Mouse (Mus musculus) midbrain, embryonic 14.5 days (tissue): ENCODE data around the gene Gal. TPM values are rescaled to one million over a fixed set of nuclear protein-coding genes. Genes with fewer than 3 reads are reported as not detected.

Experiments
- ATAC-seq: fragments of 200-750 bp; cut with Nextera tagmentation; 2 replicates; pipeline ENCODE4 v1.8.0; 2017; ENCODE audit warnings: moderate number of reproducible peaks, moderate library complexity; ENCODE audit not compliant: low FRiP score, low TSS enrichment
- DNase-seq: peaks from one replicate; pipeline ENCODE4 v3.0.0-alpha.2; 2015
- H3K27ac ChIP-seq: fragments of 300-500 bp; sonication (generic); replicated peaks from 2 replicates; pipeline ENCODE4 v1.5.1; 2014; ENCODE audit warnings: mild to moderate bottlenecking, low read depth, low read length, moderate library complexity
- H3K27me3 ChIP-seq: fragments of 300-500 bp; sonication (generic); 2 replicates; pipeline ENCODE4 v1.6.1; 2014; ENCODE audit warnings: low read length, control low read depth, mixed read lengths; ENCODE audit not compliant: control insufficient read depth, insufficient read depth
- H3K36me3 ChIP-seq: fragments of 300-500 bp; sonication (generic); 2 replicates; pipeline ENCODE4 v1.6.1; 2014; ENCODE audit warnings: low read length, control low read depth; ENCODE audit not compliant: control insufficient read depth, insufficient read depth
- H3K4me1 ChIP-seq: fragments of 300-500 bp; sonication (generic); 2 replicates; pipeline ENCODE4 v1.6.1; 2014; ENCODE audit warnings: mild to moderate bottlenecking, antibody characterized with exemption, low read length, control low read depth; ENCODE audit not compliant: control insufficient read depth, insufficient read depth
- H3K4me2 ChIP-seq: fragments of 300-500 bp; sonication (generic); 2 replicates; pipeline ENCODE4 v1.6.1; 2014; ENCODE audit warnings: mild to moderate bottlenecking, low read length, moderate library complexity
- H3K4me3 ChIP-seq: fragments of 300-500 bp; sonication (generic); replicated peaks from 2 replicates; pipeline ENCODE4 v1.5.1; 2014; ENCODE audit warnings: low read depth, low read length
- H3K9ac ChIP-seq: fragments of 300-500 bp; sonication (generic); replicated peaks from 2 replicates; pipeline ENCODE4 v1.6.1; 2014; ENCODE audit warnings: mild to moderate bottlenecking, low read length, moderate library complexity
- H3K9me3 ChIP-seq: fragments of 300-500 bp; sonication (generic); 2 replicates; pipeline ENCODE4 v1.6.1; 2016; ENCODE audit warnings: low read length, control low read depth, mixed read lengths; ENCODE audit not compliant: control insufficient read depth
- WGBS: fragments of 180-500 bp; shearing (Covaris S2); extraction: QIAGEN DNeasy Blood & Tissue Kit; methylation state at CpG from one replicate; pipeline ENCODE4 v1.1.7; 2014; 5-methylcytosine and 5-hydroxymethylcytosine counted together
- polyA plus RNA-seq: library from polyadenylated mRNA; unstranded; fragments of >200 nt; fragmentation: Nextera tagmentation; extraction: Ambion mirVana; gene quantifications from 2 replicates; pipeline ENCODE4 v1.2.1, GENCODE M21; 2014

Gal gene
- polyA plus RNA-seq, 1 experiment from 2014 or later: 4.6 TPM

GRCm38 (mm10) chr19:3441092-3441491 lies 26.7 kb upstream of the Gal start:
- Histone ChIP-seq H3K9ac (no peak overlapping the region), H3K4me2 (no peak overlapping the region), H3K4me1 (no peaks in the 10 kb centered on the region), H3K4me3 (no peak overlapping the region), H3K27me3 (no peaks in the 10 kb centered on the region), H3K36me3 (no peaks in the 10 kb centered on the region), H3K27ac (peak overlapping the region; percentile 49), H3K9me3 (no peaks in the 10 kb centered on the region)
- no peak for ATAC-seq
- peak; percentile 45 for DNase-seq
- 65% methylated on average over 10 of the region's 10 CpGs for WGBS

DNA sequence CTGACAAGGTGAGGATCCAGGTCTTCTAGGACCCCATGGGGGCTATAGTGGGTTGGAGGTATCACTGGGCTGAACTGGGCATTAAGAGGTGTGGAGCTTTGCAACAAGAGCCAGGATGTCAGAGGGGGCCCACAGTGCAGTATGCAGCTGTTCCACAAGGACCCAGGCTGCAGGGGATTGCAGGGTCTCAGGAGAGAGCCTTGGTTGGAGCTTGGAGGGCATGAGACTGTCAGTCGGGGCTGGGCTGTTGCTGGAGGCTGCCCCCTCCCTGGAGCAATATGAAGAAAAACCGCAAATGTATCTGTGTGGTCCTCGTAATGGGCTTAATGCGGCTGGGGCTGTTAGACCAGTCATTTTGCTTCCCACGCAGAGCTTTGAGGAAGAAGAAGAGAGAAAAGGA lies 26.3 kb upstream of the Gal start:
- no peak for DNase-seq
- Histone ChIP-seq H3K9ac (no peak overlapping the region), H3K4me2 (no peak overlapping the region), H3K4me3 (no peak overlapping the region), H3K36me3 (no peaks in the 10 kb centered on the region), H3K4me1 (no peaks in the 10 kb centered on the region), H3K27me3 (no peaks in the 10 kb centered on the region), H3K27ac (peak overlapping the region; percentile 49), H3K9me3 (no peaks in the 10 kb centered on the region)
- WGBS: 71% methylated on average over 5 of the region's 5 CpGs
- no peak for ATAC-seq

- Histone ChIP-seq H3K36me3 (no peaks in the 10 kb centered on the region), H3K9me3 (no peaks in the 10 kb centered on the region), H3K27ac (no peak overlapping the region), H3K9ac (0 out of 2 replicates have a peak overlapping the region, but pooled peaks have one; percentile 2), H3K4me3 (no peak overlapping the region), H3K4me1 (no peaks in the 10 kb centered on the region), H3K27me3 (no peaks in the 10 kb centered on the region), H3K4me2 (no peak overlapping the region)
- ATAC-seq: no peak
- no peak for DNase-seq
- WGBS: 70% methylated on average over 5 of the region's 5 CpGs
Observed at GRCm38 (mm10) chr19:3437980-3438379, 23.6 kb upstream of the Gal start.

DNA sequence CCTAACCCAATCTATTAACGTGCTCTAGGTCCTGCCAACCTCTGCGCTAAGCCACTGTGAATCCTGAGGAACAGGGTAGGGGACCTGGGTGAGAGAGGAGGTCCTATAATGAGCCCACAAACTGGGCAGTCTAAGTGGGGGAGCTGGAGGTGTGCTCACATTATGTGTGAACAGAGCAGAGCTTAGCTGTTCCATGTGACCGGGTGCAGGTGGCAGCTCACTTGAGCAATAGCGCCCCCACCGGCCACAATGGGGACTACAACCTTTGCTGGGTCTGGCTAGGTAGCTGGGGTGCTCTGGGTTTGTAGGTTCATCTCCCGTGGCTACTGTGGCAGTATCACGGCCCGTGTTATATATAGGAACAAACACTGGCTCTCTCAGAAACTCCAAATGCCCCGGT lies 22.5 kb upstream of the Gal start:
- WGBS: 66% methylated on average over 9 of the region's 9 CpGs
- no peaks in the 10 kb centered on the region for H3K36me3 ChIP-seq
- no peak for DNase-seq
- H3K4me1 ChIP-seq: no peaks in the 10 kb centered on the region
- no peak for ATAC-seq
- H3K27ac ChIP-seq: no peak overlapping the region
- no peaks in the 10 kb centered on the region for H3K9me3 ChIP-seq
- no peak overlapping the region for H3K4me2 ChIP-seq
- no peak overlapping the region for H3K9ac ChIP-seq
- no peaks in the 10 kb centered on the region for H3K27me3 ChIP-seq
- no peak overlapping the region for H3K4me3 ChIP-seq

DNA sequence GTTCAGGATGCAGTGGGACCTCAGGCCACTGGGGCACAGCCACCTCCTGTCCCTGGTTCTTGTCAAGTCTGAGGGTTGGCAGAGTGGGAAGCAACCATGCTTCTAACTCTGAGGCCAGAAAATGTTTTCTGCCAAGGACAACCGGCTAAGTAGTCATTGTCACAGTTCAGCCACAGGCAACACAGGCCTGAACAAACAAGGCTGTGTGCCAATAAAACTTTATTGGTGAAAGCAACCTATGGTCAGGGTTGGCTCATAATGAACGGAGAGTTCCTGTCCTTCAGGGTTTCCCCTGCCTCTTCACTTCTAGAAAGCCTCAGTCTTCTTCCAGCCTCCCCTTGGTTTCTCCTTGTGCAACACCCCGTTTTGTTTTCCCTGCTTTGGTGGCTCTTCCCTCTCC lies 21.5 kb upstream of the Gal start:
- no peak overlapping the region for H3K4me3 ChIP-seq
- no peak overlapping the region for H3K27ac ChIP-seq
- 84% methylated on average over 3 of the region's 3 CpGs for WGBS
- DNase-seq (no peak), ATAC-seq (no peak)
- no peaks in the 10 kb centered on the region for H3K4me1 ChIP-seq
- H3K9me3 ChIP-seq: no peaks in the 10 kb centered on the region
- no peak overlapping the region for H3K9ac ChIP-seq
- no peaks in the 10 kb centered on the region for H3K36me3 ChIP-seq
- no peak overlapping the region for H3K4me2 ChIP-seq
- no peaks in the 10 kb centered on the region for H3K27me3 ChIP-seq

GRCm38 (mm10) chr19:3434641-3435040 lies 20.3 kb upstream of the Gal start:
- H3K36me3 ChIP-seq: no peaks in the 10 kb centered on the region
- no peaks in the 10 kb centered on the region for H3K4me1 ChIP-seq
- H3K9me3 ChIP-seq: no peaks in the 10 kb centered on the region
- no peak overlapping the region for H3K4me3 ChIP-seq
- no peak overlapping the region for H3K4me2 ChIP-seq
- no peaks in the 10 kb centered on the region for H3K27me3 ChIP-seq
- DNase-seq (no peak), ATAC-seq (no peak)
- no peak overlapping the region for H3K27ac ChIP-seq
- WGBS: 46% methylated on average over 4 of the region's 4 CpGs
- H3K9ac ChIP-seq: no peak overlapping the region

GRCm38 (mm10) chr19:3434124-3434523 lies 19.8 kb upstream of the Gal start:
- Histone ChIP-seq H3K27me3 (no peaks in the 10 kb centered on the region), H3K4me2 (no peak overlapping the region), H3K36me3 (no peaks in the 10 kb centered on the region), H3K4me3 (no peak overlapping the region), H3K4me1 (peaks cover 3% of the 10 kb centered on the region; the same call in 1 of the 2 replicates), H3K9ac (no peak overlapping the region), H3K9me3 (no peaks in the 10 kb centered on the region), H3K27ac (no peak overlapping the region)
- no peak for ATAC-seq
- WGBS: 45% methylated on average over 4 of the region's 4 CpGs
- no peak for DNase-seq

DNA sequence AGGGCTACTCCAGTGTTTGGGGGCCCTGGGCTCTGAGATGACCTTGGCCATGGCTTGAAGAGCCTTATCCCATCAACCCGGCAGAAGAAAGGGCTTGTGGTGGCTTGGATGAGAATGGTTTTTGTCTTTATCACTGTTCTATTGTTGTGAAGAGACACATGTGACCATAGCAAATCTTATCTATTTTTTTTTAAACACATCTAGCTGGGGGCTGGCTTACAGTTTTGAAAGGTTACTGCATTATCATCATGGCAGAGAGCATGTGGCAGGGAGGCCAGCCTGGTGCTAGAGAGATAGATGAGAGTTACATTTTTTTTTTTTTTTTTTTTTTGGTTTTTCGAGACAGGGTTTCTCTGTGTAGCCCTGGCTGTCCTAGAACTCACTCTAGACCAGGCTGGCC lies 17.6 kb upstream of the Gal start:
- DNase-seq: no peak
- Histone ChIP-seq H3K4me3 (no peak overlapping the region), H3K9me3 (no peaks in the 10 kb centered on the region), H3K9ac (no peak overlapping the region), H3K27me3 (no peaks in the 10 kb centered on the region), H3K36me3 (no peaks in the 10 kb centered on the region), H3K4me2 (no peak overlapping the region), H3K4me1 (peaks cover 5% of the 10 kb centered on the region; the same call in 1 of the 2 replicates), H3K27ac (no peak overlapping the region)
- ATAC-seq: no peak
- WGBS: 62% methylated on average over 1 of the region's 2 CpGs

DNA sequence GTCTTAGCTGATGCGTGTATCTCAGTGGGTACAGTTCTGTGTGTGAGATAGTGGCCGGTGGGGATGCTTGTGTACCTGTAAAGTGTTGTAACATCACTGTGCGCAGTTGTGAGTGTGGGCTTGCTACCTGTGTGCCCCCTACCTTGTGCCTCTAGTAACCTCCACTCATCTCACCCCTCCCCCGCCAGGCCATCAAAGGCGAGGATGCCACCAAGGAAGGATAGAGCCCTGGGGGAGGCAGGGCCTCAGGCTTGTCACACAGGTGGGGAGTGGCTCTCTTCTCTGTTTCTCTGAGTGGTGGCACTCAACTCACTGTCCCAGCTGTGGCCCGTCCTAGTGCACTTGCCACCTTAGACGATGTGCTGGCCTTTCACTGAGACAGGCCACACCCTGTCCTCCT lies 16.7 kb upstream of the Gal start:
- DNase-seq (no peak), ATAC-seq (no peak)
- Histone ChIP-seq H3K4me2 (no peak overlapping the region), H3K36me3 (no peaks in the 10 kb centered on the region), H3K4me3 (no peak overlapping the region), H3K9me3 (no peaks in the 10 kb centered on the region), H3K9ac (no peak overlapping the region), H3K4me1 (peaks cover 5% of the 10 kb centered on the region; the same call in 1 of the 2 replicates), H3K27me3 (no peaks in the 10 kb centered on the region), H3K27ac (no peak overlapping the region)
- WGBS: 81% methylated on average over 7 of the region's 7 CpGs
